Mouse (Mus musculus) brain, embryonic 14.5 days (tissue): Measurements from ENCODE around the gene Setx.

Source experiments
- CTCF ChIP-seq: fragments of 200-500 bp; IDR thresholded peaks from 2 replicates; pipeline ENCODE4 v1.5.1; 2012; ENCODE audit warnings: inconsistent platforms, mild to moderate bottlenecking, moderate library complexity, borderline replicate concordance; ENCODE audit not compliant: insufficient read depth, insufficient read length; ENCODE audit errors: extremely low read depth
- POLR2A ChIP-seq: fragments of 200-500 bp; IDR thresholded peaks from 2 replicates; pipeline ENCODE4 v1.6.1; 2012; ENCODE audit warnings: mild to moderate bottlenecking, inconsistent platforms, borderline replicate concordance; ENCODE audit not compliant: poor library complexity, insufficient read depth, insufficient read length, severe bottlenecking; ENCODE audit errors: extremely low read depth

DNA sequence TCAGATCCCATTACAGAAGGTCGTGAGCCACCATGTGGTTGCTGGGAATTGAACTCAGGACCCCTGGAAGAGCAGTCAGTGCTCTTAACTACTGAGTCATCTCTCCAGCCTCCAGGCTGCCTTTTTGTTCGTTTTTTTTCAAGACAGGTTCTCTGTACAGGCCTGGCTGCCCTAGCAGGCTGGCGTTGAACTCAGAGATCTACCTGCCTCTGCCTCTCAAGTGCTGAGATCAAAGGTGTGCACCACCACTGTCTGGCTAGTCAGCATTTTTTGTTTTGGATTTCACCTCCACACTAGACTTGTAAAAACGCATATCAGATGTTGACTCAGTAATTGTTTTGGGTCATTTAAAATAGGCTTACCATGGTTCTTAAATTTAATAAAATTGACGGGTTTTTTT lies 44.1 kb downstream of the Setx start:
- TF ChIP-seq POLR2A (no peak), CTCF (no peak)
